Mouse (Mus musculus) embryo, embryonic 10.5 days (tissue): ENCODE measurements at regions not wholly inside any gene's neighbourhood (a gene's known extent, or its start where the extent isn't known, plus 50 kb on each side); places are given as distances from the start of the nearest gene placed in this dataset.
A peak's percentile ranks its signal among the peaks of the same experiment; 100 is the strongest.

ENCODE experiments used
- DNase-seq: peaks from one replicate; pipeline ENCODE4 v3.0.0-alpha.2; 2015; ENCODE audit warnings: low spot score

DNA sequence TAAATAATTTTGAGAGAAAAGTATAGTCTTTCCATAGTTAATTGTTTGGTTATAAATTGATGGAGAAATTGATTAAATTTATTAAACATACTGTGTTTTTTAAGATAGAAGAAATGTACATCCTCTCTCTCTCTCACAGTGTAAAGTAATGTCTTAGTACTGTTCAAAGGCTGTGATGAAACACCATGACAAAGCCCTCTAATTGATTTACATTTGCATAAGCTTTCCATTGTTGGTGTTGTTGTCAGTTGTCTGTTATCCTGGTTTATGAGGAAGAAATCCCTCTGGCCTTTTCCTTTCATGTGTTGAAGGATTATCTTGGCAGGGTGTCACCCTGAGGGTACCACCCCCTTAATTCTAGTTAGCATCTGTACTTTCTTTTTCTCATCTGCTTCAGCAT, 207.2 kb upstream of the Dmd start:
- no peak for DNase-seq

DNA sequence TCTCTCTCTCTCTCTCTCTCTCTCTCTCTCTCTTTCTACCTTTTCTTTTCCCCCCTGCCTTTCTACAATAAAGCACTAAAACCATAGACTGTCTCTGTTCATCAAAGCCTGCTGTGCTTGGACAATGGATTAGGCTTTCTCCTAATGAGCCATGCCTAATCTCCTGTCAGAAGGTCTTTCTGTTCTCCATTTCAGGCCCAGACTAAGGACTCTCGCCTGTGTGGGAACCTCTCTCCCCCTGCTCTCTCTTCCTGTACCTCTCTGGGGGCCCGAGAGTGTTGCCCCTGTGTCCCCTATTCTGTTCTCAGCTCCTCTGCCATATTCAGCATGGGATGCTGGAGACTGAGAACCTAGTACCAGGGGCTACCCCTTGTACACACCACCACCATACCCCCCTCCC, 184.5 kb upstream of the Dmd start:
- DNase-seq, result no peak

DNA sequence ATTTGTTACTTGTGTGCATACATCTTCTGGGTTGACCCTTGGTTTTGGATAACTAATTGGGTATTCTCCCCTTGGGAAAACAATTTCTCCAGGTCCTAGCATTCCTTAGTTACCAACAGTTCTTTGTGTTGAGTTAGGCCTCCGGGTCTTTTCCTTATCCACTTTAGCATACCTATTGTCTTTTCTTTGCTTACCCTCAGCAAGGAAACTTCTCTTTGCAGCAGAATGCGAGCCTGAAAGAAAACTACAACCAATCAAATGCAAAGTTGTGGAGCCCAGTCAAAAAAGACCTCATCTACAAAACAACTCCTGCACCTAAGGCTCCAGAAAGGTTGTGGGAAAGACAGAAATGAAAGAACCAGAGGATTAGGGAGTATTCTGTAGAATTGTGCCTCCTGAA, 139.5 kb upstream of the Dmd start:
- DNase-seq, result no peak

DNA sequence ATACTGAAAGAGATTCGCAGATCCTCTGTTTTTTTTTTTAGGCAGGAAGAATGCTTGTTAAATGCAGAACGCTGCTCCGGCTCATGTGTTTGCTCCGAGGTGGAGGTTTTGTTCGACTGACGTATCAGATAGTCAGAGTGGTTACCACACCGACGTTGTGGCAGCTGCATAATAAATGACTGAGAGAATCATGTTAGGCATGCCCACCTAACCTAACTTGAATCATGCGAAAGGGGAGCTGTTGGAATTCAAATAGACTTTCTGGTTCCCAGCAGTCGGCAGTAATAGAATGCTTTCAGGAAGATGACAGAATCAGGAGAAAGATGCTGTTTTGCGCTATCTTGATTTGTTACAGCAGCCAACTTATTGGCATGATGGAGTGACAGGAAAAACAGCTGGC, 134.1 kb upstream of the Dmd start:
- peak; percentile 12 for DNase-seq

DNA sequence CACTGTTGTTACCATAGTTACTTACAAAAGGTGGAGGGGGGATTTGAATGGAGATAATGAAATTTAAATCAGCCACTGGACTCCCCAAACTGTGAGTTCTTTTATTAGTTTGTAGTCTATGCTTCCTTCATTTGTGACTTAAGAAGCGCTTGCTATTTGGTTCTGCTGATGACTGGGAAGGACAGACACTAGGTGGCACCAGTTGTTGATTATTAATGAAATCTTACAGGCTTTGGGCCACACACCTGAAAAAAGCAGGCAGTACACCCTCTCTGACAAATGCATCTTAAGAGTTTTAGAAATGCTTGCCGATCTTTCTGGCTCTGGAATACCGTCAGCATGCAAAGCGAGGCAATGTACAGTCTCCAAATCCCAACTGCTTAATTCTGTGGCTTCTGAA, 131.6 kb upstream of the Dmd start:
- peak; percentile 29 for DNase-seq

DNA sequence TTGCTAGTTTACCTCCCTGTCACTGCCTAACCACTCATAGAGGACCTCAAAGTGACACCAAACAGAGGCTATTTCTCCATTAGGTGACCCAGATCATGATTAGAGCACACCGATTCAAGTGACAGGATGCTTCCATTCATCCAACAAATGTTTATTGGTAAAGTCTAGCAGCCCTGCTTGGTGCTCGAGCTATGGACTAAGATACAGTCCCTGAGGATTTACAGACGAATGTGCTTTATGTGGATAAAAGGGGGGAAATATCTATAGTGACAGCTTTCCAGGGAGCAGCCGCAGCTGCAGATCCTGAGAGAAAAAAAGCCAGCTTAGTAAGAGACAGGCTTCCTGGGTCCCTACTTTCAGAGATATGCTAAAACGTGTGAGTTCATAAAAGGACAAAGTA, 125.1 kb upstream of the Dmd start:
- DNase-seq, result no peak

DNA sequence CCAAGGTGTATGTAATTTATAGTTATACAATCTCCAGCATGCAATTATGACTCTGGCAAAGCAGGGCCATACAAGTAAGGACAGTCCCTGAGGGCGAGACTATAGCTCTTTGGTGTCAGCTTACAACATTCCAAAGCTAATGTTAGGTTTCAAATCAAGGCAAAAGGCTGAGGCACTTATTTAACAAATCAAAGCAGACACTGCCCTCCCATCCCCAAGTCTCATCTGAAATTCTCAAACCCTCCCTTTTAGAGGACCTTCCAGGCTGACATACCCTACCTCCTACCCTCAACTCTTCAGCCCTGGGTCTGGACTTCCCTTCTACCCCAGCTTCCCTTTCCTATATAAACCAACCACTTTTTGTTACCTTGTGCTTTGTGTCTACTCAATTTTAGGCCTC, 82.6 kb upstream of the Dmd start:
- DNase-seq, result peak; percentile 1
